Mouse (Mus musculus) embryonic fibroblast, embryonic 13.5 days (primary cell): Measurements from ENCODE around the gene Prkag1.

Source experiments
- CTCF ChIP-seq: IDR thresholded peaks from 2 replicates; pipeline ENCODE4 v1.5.1; 2011; ENCODE audit warnings: mild to moderate bottlenecking, control low read depth, low read length, moderate library complexity, borderline replicate concordance; ENCODE audit not compliant: insufficient read depth
- POLR2A ChIP-seq: IDR thresholded peaks from 2 replicates; pipeline ENCODE4 v1.6.1; 2011; ENCODE audit warnings: low read depth, mild to moderate bottlenecking, control low read depth, low read length, moderate library complexity

- TF ChIP-seq CTCF (no peak), POLR2A (no peak)
These were observed 2.7 kb upstream of the Prkag1 start for GRCm38 (mm10) chr15:98834059-98834458.
